Mouse (Mus musculus) heart, adult 2 months (tissue): ENCODE measurements around the gene Lactb.

Source experiments
- CTCF ChIP-seq: fragments of 200-600 bp; IDR thresholded peaks from 2 replicates; pipeline ENCODE4 v1.8.1; 2022; ENCODE audit warnings: antibody characterized with exemption, mild to moderate bottlenecking, moderate library complexity
- EP300 ChIP-seq: fragments of 200-500 bp; IDR thresholded peaks from 2 replicates; pipeline ENCODE4 v1.6.1; 2011; ENCODE audit warnings: low read depth, low read length, control low read depth; ENCODE audit not compliant: insufficient read depth
- POLR2A ChIP-seq: fragments of 200-500 bp; IDR thresholded peaks from 2 replicates; pipeline ENCODE4 v1.6.1; 2011; ENCODE audit warnings: mild to moderate bottlenecking, low read depth, low read length, control low read depth; ENCODE audit not compliant: insufficient read depth

- no peak for TF ChIP-seq CTCF
- no peak for TF ChIP-seq POLR2A
- TF ChIP-seq EP300: no peak
These were observed 60.7 kb downstream of the Lactb start for GRCm38 (mm10) chr9:66914540-66914939.
